Mouse (Mus musculus) kidney, adult 9 months (tissue): ENCODE measurements around the gene Cav1.

Experiments used
- DNase-seq: peaks from one replicate; pipeline ENCODE4 v3.0.0; 2022

Gene Cav1

DNA sequence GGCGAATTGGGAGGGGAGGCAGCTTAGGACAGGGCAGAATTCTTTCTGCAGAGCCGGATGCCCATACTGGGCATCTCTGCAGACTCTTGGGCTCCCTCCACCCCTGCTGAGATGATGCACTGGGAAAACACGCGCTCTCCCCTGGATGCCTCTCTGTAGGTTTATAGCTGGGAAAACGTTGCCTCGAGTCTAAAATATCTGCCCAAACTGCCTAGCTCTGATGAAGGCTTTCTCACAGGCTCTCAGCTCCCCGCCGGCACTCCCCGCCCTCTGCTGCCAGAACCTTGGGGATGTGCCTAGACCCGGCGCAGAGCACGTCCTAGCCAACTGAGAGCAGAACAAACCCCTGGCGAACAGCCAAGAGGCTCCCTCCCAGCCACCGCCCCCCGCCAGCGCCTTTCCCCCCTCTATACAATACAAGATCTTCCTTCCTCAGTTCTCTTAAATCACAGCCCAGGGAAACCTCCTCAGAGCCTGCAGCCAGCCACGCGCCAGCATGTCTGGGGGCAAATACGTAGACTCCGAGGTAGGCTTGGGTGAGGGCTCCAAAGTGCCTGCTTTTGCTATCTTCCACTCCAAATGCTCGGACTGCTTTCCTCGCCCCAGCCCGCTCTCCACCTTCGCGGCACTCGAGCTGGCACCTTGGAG lies at the start of gene Cav1:
Gene Cav1, plus strand, starts transcription at position 382 of the 648 bp plus-strand sequence.
- DNase-seq = peak; percentile 57

DNA sequence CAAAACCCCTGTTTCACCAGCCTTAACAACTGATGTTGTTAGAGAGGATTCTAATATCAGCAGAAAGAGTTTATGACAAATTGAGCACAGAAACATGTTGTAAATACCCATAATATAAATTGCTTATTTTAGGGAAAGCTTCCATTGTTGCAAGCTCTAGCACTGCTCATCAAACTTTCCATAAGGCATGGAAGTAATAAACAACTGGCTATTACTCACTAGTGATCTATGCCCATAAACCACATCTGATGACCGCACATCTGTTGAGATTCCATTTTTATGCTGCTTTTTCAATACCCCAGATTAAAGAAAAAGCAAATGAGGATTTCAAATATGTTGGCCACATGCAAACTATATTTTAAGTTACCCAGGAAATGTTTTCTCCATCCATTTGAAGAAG lies 48.0 kb upstream of the Cav1 start:
- DNase-seq = no peak

DNA sequence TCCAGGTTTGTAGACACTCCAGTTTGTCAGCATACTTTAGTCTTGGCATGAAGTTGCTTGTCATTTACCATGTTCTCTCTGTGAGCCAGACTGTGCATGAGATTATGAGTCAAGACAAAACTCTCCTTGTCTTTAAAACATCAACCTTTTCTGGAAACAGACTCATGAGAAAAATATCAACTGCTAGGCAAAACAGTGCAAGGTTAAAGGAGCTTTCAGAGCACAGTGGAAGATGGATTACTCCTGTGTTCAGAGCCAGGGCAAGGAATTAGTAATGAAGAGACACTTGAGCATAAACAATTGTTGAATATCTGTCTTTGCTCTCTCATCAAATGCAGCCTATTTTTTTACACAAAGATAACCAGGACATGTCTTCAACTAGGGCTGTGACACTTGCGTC lies 47.2 kb upstream of the Cav1 start:
- no peak for DNase-seq

DNA sequence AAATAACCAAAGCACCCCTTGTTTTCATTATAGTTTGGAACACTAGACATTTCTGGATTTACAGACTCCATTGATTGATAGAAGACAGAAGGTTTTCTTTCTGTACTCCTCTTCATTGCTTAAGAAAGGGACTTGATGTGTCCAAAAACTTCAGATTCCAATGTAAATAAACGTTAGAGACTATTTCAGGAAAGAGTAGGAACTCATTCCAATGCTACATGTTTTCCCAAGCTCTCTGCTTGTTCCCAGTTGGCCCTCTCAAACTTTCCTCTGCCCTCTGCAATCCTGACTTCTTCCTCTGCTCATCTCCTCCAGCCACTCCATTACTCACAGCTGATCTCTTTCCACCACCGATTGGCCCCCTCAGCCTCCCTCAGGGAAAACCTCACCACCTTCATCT lies 43.3 kb upstream of the Cav1 start:
- DNase-seq = no peak

DNA sequence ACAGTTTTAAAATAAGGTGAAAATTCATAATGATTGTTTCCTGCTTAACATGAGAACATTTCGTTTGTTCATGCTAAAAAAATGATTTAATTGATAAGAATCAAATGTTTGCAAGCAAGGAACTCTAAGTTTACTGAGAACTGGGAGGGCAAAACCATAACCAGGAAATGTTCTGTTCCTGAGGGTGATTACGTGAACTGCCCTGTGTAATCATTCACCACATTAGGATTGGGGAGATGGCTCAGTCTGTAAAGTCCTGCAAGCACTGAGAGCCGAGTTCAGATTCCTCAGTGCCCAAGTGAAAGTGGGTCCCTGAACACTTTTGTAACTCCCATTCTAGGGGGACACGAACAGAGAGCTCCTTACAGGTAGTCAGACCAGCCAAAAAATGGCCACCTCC lies 41.1 kb upstream of the Cav1 start:
- DNase-seq = peak; percentile 47

DNA sequence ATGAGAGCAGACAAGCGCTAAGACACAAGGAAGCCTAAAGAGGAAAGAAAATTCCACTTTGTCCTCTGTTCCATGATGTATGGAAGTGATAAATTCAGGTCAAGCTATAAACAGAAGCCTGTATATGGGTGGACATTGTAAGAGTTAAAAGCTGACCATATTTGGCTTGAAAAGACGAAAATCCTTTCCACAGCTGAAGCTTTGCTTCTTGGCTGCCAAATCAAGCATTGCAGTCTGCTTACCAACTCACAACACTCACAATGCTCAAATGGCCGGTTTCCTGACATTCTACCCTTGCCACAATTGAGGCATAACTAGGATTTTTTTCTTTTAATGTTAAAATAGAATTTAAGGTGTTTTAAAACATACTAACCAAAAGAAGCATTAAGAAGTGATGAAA lies 39.7 kb upstream of the Cav1 start:
- DNase-seq = no peak

DNA sequence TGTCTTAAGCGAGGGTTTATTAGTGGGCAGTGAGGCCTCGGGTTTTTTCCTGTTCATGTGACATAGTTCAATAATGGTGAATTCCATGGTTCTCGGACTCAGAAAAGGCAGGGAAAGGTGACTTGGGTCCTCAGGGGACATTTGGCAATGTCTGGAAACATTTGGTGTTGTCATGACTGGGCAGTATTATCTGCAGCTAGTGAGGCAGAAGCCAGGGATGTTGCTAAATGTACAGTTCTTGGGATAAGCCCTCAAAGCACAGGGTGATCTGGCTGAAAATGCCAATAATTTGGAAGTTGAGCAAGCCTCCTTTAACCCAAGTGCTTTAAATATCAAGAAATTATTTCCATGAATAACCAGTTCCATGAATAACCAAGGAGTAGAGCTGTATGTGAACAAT lies 27.8 kb upstream of the Cav1 start:
- DNase-seq = peak; percentile 6

DNA sequence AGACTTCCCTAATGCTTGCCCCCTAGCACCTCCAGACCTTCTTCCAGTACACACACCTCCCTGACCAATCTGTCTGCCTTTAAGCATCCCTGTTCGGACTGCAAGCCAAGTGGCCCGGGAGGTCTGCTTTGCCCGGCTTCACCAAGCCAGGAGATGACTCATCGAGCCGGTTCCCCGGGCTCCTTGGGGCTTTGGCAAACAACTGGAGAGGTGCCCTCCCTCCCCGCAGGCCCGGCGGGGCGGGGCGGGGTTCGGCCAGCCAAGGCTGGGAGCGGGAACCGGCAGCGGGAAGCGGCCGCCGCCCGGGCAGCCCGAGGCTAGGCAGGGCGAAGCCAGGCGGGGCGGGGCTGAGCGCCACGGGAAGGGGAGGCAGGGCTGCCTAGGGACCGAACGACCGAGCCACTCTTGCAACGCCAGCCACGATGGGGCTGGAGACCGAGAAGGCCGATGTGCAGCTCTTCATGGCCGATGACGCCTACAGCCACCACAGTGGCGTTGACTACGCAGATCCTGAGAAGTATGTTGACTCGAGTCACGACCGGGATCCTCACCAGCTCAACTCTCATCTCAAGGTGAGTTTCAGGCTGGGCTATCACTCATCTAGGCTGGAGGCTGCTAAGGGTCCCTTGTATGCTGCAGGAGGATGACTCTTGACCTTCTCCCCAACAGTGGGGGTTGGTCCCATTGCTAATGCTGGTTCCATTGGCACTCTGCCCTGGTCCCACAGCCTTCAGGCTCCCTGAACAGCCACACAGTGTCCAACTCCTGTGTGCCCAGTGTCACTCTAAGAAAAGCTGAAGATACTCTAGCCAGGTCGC lies 25.0 kb upstream of the Cav1 start, which contains the start of gene Cav2:
Gene Cav2, plus strand, starts transcription at position 247 of the 818 bp plus-strand sequence.
- DNase-seq = peak; percentile 88

DNA sequence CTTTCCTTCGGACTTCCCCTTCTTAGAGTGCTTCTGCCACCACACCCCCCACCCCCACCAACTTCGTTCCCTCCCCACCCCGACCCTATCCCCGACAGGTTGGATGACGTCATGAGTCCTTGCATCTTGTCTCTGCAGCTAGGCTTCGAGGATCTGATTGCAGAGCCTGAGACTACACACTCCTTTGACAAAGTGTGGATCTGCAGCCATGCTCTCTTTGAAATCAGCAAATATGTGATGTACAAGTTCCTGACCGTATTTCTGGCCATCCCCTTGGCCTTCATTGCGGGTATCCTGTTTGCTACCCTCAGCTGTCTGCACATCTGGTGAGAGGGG lies 24.4 kb upstream of the Cav1 start:
- DNase-seq = peak; percentile 9

DNA sequence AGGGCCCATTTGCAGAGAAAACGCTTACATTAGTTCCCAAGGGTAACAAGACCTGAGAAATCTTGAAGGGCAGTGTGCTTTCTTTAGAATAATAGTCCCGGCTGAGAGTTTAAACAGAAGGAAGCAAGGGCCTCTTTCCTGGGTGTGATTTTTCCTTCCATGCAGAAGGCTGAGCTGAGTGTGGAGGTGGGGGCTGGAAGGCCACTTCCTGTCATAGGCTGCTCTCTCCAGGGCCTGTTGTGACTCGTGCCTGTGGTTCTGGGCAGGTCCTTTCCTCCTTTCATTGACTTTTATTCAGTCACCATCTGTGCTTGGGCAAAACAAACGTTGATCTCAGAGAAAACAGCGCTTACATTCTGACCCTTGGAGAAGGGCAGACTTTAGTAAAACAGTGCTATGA lies 24.0 kb upstream of the Cav1 start:
- peak; percentile 26 for DNase-seq

DNA sequence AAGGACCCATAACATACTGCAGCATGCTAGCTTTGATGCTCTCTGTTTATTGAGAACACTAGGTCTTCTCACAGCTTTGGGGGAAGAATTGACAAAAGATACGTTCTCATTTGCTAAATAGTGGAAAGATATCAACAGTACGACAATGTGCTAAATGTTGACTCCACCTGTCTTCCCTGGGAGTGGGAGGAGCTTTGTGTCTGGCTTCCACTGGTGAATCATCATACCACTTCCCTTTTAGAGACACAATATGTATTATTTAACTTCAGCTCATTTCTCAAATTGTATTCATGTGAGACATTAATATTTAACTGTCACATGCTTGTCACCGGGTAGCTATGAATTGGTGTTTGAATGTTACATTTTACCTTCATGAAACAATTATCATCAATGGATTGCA lies 22.3 kb upstream of the Cav1 start:
- no peak for DNase-seq

DNA sequence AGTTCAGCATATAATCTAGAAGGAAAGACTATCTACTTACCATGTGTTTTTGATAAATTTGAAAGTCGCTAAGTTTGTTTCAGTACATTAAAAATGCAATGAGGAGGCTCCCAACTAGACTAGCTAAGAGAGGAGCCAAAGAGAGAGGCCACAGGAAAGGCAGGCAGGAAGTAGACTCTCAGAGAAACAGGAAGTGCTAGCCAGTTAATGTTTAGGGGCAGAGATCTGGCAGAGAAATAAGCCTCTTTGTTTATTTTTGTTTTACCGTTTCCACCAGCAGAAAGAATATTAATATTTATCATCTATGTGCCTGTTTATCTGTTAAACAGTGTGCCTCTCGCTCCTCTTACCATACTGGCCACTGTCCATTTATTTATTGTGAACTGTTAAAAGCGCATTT lies 19.8 kb upstream of the Cav1 start:
- DNase-seq = peak; percentile 33

DNA sequence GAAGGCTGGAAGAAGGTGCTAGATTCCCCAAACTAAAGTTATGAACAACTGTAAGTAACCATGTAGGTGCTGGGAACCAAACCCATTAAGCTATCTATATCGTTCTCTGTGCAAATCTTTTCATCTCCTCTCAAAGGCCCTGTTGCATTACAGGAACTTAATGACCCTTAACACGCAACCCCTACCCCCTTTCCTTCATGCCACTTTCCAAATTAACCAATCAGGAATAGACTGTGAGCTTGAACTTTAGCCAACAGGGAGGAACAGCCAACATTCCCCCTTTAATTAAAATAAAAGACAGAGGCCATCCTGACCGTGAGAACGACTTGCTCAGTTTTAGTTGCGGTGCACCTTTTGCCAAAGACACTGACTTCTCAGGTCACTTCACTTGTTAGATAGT lies 11.0 kb upstream of the Cav1 start:
- peak; percentile 11 for DNase-seq

DNA sequence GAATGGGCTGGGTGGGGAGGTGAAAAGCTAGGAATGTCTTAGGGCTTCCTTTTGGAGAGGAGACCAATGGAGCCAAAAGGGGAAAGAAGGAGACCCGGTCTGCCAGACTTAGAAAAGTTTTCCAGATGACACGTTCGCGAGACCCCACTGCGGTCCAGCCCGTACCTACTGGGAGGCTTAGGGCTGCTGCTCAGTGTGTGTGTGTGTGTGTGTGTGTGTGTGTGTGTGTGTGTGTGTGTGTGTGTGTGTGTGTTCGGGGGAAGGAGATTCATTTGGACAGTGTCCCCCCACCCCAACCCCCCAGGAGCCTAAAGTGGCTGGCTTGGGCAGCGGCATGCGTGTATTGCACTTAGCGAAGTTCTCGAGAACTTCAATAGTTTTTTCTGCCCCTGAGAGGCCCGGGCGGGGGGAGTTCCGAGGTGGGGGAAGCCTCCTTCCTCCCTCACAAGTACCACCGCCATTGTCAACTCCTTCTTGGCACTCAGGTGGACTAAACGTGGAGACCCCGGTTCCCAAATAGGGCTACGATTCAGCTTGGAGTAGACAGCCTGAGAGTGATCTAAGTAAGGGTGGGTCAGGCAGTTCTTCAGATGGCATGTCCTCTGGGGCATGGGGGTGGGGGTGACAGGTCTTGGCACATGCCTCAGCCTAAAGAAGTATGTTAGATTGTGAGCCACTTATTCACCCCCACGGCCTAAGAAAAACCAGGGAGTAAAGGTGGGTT lies 629 bp downstream of the Cav1 start:
- peak; percentile 19 for DNase-seq

DNA sequence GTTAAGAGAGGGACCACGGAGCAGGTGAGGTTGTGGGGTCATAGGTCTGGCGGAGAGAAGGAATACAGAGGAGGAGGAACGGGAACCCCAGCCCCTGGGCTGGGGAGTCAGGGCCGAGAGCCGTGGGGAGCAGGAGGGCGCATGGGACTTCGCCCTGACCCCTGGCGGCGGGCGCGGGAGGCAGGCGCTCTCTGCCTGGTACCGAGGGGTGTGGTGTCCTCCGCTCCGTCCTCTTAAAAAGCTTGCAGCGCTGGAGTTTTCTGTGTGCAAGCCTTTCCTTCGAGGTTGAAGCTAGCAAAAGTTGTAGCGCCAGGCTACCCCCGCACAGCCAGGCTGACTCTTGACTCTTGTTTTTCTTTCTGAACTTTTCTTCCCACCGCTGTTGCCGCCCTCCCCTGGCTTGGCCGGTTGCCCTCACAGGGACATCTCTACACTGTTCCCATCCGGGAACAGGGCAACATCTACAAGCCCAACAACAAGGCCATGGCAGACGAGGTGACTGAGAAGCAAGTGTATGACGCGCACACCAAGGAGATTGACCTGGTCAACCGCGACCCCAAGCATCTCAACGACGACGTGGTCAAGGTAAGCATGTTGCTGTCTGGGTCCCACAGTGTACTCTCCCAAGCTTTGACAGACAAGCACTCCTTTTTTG lies 1.5 kb downstream of the Cav1 start:
- DNase-seq = peak; percentile 73

DNA sequence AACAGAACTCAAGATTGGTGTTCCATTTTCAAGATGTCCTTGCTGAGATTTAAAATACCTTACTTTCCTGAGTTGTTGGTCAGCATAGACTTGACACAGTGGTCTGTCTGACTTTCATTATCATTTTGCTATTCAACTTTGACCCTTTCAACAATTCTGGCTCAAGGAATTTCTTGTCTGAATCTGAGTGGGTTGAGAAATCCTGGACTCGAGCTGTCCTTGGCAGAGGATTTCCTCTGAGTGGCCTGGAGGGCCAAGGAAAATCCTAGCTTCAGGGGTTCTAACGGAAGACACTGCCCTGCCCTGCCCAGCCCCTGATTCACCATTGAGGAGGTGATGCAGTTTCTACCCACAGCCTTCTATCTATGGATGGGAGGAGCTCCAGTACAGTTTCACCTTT lies 2.5 kb downstream of the Cav1 start:
- DNase-seq = no peak

DNA sequence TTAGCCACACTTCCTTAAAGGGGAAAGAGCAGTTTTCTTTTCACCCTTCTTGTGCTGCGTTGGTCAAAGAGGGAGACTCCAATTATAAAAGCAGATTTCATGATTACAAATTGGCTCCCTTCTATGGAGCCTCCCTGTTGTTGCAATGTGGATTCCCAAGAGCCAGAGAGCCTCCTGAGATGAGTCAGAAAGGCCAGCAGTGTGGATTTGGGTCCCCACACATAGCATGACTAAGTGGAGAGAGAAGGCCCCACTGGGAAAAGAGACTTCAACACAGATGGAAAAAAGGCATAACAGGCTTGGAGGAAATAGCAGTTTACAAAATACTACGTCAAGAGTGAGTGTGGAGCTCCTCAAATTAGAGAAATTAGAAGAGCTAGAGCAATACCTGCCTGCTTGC lies 3.1 kb downstream of the Cav1 start:
- DNase-seq = no peak

DNA sequence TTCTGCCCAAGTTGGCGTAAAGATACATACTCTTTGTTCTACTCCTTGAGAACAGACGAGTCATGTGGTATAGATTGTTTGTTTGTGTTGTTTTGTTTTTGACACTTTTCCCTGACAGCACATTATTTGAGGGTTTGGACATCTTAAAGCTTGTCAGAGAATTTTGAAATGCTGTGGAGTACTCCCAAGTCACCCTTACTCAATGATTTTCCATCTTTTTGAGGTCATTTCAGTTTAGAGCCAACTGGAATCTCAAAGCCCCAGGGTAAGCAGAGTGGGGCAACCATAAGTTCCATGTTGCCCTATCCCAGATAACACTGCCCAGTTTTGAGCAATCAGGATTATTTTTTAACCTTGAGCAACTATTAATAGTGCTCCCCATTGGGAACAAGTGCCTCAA lies 8.1 kb downstream of the Cav1 start:
- no peak for DNase-seq

DNA sequence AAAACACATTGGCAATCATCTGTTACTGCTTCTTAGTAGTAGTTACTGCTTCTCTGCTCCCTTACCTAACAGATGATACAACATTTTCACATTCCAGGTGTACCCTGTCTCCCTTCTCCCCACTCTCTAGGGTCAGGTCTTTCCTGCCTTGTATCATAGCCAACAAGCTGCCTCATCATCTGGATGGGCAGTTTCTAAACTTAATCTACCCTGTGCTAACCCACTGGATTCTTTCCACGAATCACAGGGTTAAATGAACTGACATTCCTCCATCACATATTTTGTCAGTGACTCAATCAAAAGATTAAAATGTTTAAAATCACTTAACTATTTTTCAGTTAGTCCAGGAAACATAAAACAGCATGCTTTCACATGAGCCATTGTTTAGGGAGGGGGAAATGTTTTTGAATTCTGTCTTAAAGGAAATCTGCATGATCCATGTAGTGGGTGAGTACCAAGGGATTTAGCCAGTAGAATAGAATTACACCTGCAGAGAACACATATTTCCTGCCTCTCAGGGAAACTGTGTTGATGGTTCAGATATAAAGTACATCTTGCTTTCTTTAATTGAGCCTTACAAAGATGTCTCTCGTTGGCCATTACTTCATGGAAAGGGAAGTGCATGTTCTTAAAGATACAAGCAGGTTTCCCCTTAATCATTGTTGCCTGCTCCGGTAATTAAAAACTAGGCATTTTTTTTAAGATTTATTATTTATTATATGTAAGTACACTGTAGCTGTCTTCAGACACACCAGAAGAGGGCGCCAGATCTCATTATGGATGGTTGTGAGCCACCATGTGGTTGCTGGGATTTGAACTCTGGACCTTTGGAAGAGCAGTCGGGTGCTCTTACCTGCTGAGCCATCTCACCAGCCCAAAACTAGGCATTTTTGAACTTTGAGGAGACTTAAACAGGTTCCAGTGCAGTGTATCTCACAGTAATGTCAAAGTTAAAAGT lies 8.8 kb downstream of the Cav1 start:
- DNase-seq = no peak

DNA sequence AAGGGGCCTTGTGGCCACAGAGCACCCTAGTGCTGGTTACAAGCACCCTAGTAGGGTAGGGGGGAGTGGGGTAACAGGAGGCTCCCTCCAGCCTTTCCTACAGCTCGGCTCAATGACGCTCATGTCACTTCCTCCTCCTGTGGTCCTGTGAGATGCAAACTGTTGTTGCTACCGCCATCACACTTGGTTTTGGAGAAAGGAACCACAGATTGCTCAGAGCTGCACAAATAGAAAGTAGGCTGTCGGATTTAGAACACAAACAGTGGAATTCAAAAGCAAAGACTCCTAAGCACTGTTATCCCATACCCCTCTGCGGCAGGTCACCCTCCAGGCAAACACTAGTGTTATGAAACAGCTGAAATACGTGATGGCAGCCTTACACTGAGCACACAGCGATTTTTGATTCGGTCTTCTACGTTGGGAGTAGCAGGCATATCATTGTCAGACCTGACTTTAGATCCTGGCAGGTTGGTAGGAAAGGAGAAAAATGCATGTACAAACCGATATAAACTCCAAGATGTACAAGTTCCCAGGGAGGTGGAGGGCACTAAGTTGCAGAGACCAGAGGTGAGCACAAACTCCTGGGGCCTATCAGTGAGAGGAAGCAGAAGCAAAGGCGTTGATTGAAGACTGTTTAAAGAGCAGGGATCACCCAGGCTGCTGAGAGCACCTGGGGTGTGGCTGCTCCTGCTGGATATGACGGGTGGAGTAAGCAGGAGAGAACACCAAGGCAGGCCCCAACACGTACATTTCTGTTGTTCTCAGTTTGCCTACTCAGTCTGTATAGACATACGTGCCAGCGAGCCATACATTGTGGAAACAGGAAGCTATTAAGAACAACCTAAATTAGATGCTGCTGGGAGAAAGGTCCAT lies 10.4 kb downstream of the Cav1 start:
- no peak for DNase-seq

DNA sequence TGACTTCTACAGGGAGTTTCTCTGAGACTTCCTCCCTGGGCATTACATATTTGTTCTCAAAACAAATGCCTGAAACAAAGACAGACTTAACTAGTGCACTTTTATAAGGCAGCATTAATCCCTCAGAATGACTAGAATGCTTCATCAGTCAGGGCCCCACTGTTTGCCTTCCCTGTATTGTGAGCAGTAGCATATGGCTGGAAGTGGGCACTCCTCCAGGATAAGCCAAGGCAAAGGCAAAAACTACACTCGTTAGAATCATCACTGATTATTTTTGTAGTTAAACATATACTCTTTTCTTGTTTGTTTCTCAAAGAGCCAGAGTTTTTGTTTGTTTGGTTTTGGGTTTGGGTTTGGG lies 11.0 kb downstream of the Cav1 start:
- DNase-seq = no peak
